Mouse (Mus musculus) heart, postnatal 10 days (tissue): ENCODE data around the gene Agbl4. TPM values are rescaled to one million over a fixed set of nuclear protein-coding genes. Genes with fewer than 3 reads are reported as not detected.

Experiments used
- DNase-seq, 2 experiments: peaks; one replicate each; pipeline ENCODE4 v3.0.0; 2021
- intact Hi-C: fragments of 180-260 bp; cut with DNase I; formaldehyde crosslinking; loops from one replicate; pipeline ENCODE4 v1.15.1; 2025
- total RNA-seq, 2 experiments: library from RNA; stranded (reverse); gene quantifications; 2 replicates each; pipeline ENCODE4 v1.2.3; 2021

The Agbl4 gene
- total RNA-seq, 2 experiments from 2014 or later = 0.32 to 0.67 TPM

GRCm38 (mm10) chr4:111691057-111691543 is 1293.6 kb downstream of the Agbl4 start:
- no peak for DNase-seq
- intact Hi-C loops = no loop called here

- intact Hi-C loops = no loop called here
These were observed 1303.9 kb downstream of the Agbl4 start for GRCm38 (mm10) chr4:111701381-111701780.

GRCm38 (mm10) chr4:111704126-111704525 is 1306.7 kb downstream of the Agbl4 start:
- no peak for DNase-seq
- intact Hi-C loops = no loop called here

More at GRCm38 (mm10) chr4:111701381-111701780, 1303.9 kb downstream of the Agbl4 start:
- no peak for DNase-seq

- intact Hi-C loops = no loop called here
- DNase-seq = no peak
These were observed 1307.5 kb downstream of the Agbl4 start for GRCm38 (mm10) chr4:111704975-111705374.

Other genes starting within 250 kb of the Agbl4 start
- gene Elavl4, start 45.8 kb upstream of the Agbl4 start, total RNA-seq = under 1 TPM in 1 of 2 experiments, not detected in 1; 0.29 TPM